In the genomic region with DNA sequence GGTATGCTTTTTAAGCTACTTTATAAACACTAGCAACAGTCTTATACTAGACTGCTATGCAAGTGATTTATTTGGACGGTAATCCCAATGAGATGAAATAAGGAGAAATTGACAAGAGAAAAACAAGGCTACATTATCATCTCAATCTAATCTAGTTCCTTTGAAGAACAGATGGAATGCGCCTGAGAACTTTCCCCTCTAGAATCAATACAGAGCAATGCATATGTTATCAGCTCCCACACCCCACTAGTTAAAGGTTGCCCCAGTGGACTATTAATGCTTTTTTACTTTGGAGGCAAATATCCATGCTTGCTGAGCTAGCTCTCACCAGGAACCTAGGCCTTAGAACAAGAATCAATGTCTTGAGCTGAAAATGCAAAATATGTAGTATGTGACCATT, we compare ENCODE assay signal across 33 mouse cellular contexts.
"Had no signal": no experiment of that assay in that cellular context is flagged by ENCODE, and none has a peak within 500 bp of the region (broad histone marks: within the 10 kb centered on the region; RNA-seq: fewer than 3 reads in every experiment).

No protein-coding gene starts in this region.

- H3K27ac ChIP-seq: heart, embryonic 10.5 days; heart, embryonic 13.5 days; heart, embryonic 15.5 days; hindbrain, embryonic 10.5 days; hindbrain, embryonic 12.5 days; hindbrain, embryonic 13.5 days; hindbrain, embryonic 14.5 days; hindbrain, embryonic 15.5 days; hindbrain, postnatal 0 days; intestine, embryonic 15.5 days; kidney, embryonic 15.5 days; kidney, postnatal 0 days; layer of hippocampus, adult 2 months had no signal

- ATAC-seq: hindbrain, embryonic 16.5 days; hindbrain, postnatal 0 days; inflammation-experienced regulatory T-cells, adult 6 months; intestine, embryonic 15.5 days had no signal

- DNase-seq: heart, postnatal 10 days; heart, postnatal 14 days; heart, postnatal 36 days; heart, postnatal 4 days; kidney, adult 11 months; kidney, adult 18-20 months; kidney, adult 2 months; kidney, adult 8-10 months; kidney, adult 9 months; kidney, postnatal 10 days; kidney, postnatal 14 days; kidney, postnatal 25 days; kidney, postnatal 36 days; kidney, postnatal 4 days; layer of hippocampus, adult 9-11 months; layer of hippocampus, postnatal 36 days had no signal

- H3K4me3 ChIP-seq: heart, embryonic 10.5 days; heart, embryonic 12.5 days; heart, embryonic 13.5 days; heart, embryonic 15.5 days; hindbrain, embryonic 10.5 days; hindbrain, embryonic 12.5 days; hindbrain, embryonic 13.5 days; hindbrain, embryonic 15.5 days; intestine, embryonic 15.5 days; kidney, embryonic 15.5 days; layer of hippocampus, adult 2 months had no signal

- H3K27me3 ChIP-seq: heart, embryonic 12.5 days; heart, embryonic 13.5 days; heart, embryonic 15.5 days; hindbrain, embryonic 12.5 days; hindbrain, embryonic 13.5 days; hindbrain, embryonic 15.5 days; intestine, embryonic 15.5 days; kidney, embryonic 15.5 days had no signal

- H3K4me1 ChIP-seq: hindbrain, embryonic 10.5 days; hindbrain, embryonic 12.5 days; hindbrain, embryonic 13.5 days; hindbrain, embryonic 15.5 days; intestine, embryonic 15.5 days; kidney, embryonic 15.5 days had no signal

- H3K36me3 ChIP-seq: heart, embryonic 10.5 days; heart, embryonic 12.5 days; heart, embryonic 13.5 days; heart, embryonic 15.5 days; hindbrain, embryonic 10.5 days; hindbrain, embryonic 12.5 days; hindbrain, embryonic 13.5 days; hindbrain, embryonic 15.5 days; intestine, embryonic 15.5 days; kidney, embryonic 15.5 days had no signal

- H3K4me2 ChIP-seq: heart, embryonic 11.5 days; heart, embryonic 12.5 days; heart, embryonic 13.5 days; heart, embryonic 15.5 days; hindbrain, embryonic 12.5 days; hindbrain, embryonic 13.5 days; hindbrain, embryonic 14.5 days; hindbrain, embryonic 15.5 days; intestine, embryonic 15.5 days; kidney, embryonic 15.5 days had no signal

- H3K9ac ChIP-seq: heart, embryonic 12.5 days; heart, embryonic 13.5 days; heart, embryonic 15.5 days; hindbrain, embryonic 12.5 days; hindbrain, embryonic 13.5 days; hindbrain, embryonic 14.5 days; hindbrain, embryonic 15.5 days; intestine, embryonic 15.5 days; kidney, embryonic 15.5 days had no signal

- H3K9me3 ChIP-seq: heart, embryonic 10.5 days; heart, embryonic 12.5 days; heart, embryonic 13.5 days; heart, embryonic 15.5 days; hindbrain, embryonic 10.5 days; hindbrain, embryonic 12.5 days; hindbrain, embryonic 13.5 days; hindbrain, embryonic 15.5 days; intestine, embryonic 15.5 days; kidney, embryonic 15.5 days had no signal
